Mouse (Mus musculus) brain, embryonic 14.5 days (tissue): Measurements from ENCODE around the gene Gm8947. TPM values are rescaled to one million over a fixed set of nuclear protein-coding genes. Genes with fewer than 3 reads are reported as not detected.

Source experiments
- DNase-seq: peaks from one replicate; pipeline ENCODE4 v3.0.0-alpha.2; 2011; ENCODE audit warnings: low read depth
- CTCF ChIP-seq: fragments of 200-500 bp; IDR thresholded peaks from 2 replicates; pipeline ENCODE4 v1.5.1; 2012; ENCODE audit warnings: inconsistent platforms, mild to moderate bottlenecking, moderate library complexity, borderline replicate concordance; ENCODE audit not compliant: insufficient read depth, insufficient read length; ENCODE audit errors: extremely low read depth
- polyA plus RNA-seq: library from polyadenylated mRNA; depleted of rRNA; stranded (reverse); fragments of >200 nt; gene quantifications from 2 replicates; pipeline ENCODE4 v1.2.3, GENCODE M21; 2012; rRNA removed

Gene Gm8947
- polyA plus RNA-seq, 1 experiment, result not detected

- TF ChIP-seq CTCF, result no peak
- no peak for DNase-seq
These were observed 51.2 kb downstream of the Gm8947 start for GRCm38 (mm10) chr1:151243332-151243731.

Other genes with a start within 250 kb of the Gm8947 start
- gene Hmcn1, start 198.9 kb upstream of the Gm8947 start, polyA plus RNA-seq, result 5.8 and 7.2 TPM in 2 replicates
- gene Gm47985, start 9.8 kb upstream of the Gm8947 start, polyA plus RNA-seq, result 0.05 TPM in 1 of 2 replicates, not detected in the other
- not detected in 2 replicates for gene Gm47995, start 6.1 kb downstream of the Gm8947 start, polyA plus RNA-seq
- not detected in 2 replicates for gene 3110040M04Rik, start 11.7 kb downstream of the Gm8947 start, polyA plus RNA-seq
- gene Gm47996, start 17.8 kb downstream of the Gm8947 start, polyA plus RNA-seq, result 0.08 TPM in 1 of 2 replicates, not detected in the other
- gene Ivns1abp, start 152.1 kb downstream of the Gm8947 start, polyA plus RNA-seq, result 203 and 240 TPM in 2 replicates
- 12.0 and 15.0 TPM in 2 replicates for gene Swt1, start 236.1 kb downstream of the Gm8947 start, polyA plus RNA-seq
- gene Trmt1l, start 236.2 kb downstream of the Gm8947 start, polyA plus RNA-seq, result 33.2 and 33.6 TPM in 2 replicates